Mouse (Mus musculus): ENCODE results near the gene Nmnat3.

DNA sequence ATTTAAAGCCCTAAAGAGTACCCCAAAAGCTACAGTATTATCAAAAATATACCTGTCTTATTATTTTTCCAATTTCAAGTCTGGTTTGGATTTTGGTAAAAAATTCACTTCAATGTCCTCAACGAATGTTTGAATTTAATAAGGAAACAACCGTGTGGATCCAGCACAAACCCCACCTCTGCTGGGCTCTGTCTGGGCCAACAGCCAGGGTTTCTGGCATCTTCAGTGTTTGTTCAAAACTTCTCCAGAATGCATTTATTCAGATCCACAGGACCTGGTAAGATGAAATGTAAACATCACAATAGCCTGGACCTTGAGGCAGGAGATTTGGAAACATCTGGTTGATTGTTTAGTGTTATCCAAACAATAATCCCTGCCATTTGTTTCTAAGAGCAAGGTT, 42.0 kb upstream of the Nmnat3 start:
- TF ChIP-seq CTCF (IDR thresholded peaks at IDR 0.05) (no peak), POLR2A (IDR thresholded peaks at IDR 0.05; ENCODE audit: insufficient read depth, low read depth, low read length) (no peak)
